Mouse (Mus musculus): ENCODE measurements around the gene Chadl. TPM values are rescaled to one million over a fixed set of nuclear protein-coding genes. Genes with fewer than 3 reads are reported as not detected.
A peak's percentile ranks its signal among the peaks of the same experiment; 100 is the strongest.
"Not testable (repeated sequence)": the region's sequence is repeated elsewhere in the genome, so short reads cannot be mapped to it uniquely, and the experiment has no call there.

Chadl gene
- total RNA-seq, 1 experiment from 2014 or later, result 0.29 TPM

DNA sequence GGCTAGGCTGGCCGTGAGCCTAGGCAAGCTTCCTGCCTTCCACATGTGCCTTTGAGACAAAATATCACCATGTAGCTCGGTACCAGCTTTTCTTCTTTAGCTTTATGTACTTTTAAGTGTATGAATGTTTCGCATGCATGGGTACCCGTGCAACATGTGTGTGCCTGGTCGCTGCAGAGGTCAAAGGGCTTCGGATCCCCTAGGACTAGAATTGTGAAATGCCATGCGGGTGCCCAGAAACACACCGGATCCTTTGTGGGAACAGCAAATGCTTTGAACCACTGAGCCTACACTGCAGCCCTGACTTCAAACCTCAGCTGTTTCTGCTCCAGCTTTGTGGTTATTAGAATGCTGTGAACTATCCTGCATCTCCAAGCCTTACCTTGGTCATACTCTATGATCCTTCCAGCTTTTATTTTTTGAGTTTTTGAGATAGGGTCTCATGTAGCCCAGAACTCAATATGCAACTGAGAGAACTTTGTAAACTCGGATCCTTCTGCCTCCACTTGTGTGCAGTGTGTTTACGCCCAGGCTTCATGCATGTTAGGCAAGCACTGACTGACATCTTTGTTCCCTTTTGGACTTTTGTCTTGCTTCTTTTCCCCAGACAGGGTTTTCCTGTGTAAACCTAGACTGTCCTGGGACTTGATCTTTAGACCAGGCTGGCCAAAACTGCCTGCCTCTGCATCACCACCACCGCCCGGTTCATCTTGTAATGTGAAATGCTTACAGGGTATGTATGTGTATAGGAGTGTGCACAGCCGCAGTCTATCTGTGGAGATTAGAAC lies 5.4 kb upstream of the Chadl start:
- no peak for ATAC-seq (replicated peaks; ENCODE audit: insufficient number of reproducible peaks, low FRiP score, low TSS enrichment, poor library complexity, severe bottlenecking)

DNA sequence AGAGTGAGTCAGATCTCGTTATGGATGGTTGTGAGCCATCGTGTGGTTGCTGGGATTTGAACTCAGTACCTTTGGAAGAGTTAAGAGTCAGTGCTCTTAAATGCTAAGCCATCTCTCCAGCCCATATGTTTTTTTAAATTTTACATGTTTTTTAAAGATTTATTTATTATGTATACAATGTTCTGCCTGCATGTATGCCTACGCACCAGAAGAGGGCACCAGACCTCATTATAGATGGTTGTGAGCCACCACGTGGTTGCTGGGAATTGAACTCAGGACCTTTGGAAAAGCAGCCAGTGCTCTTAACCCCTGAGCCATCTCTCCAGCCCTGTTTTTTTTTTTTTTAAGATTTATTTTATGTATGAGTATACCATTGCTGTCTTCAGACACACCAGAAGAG lies 4.3 kb upstream of the Chadl start:
- ATAC-seq (replicated peaks; ENCODE audit: insufficient number of reproducible peaks, low FRiP score, low TSS enrichment, poor library complexity, severe bottlenecking), result not testable (repeated sequence)

DNA sequence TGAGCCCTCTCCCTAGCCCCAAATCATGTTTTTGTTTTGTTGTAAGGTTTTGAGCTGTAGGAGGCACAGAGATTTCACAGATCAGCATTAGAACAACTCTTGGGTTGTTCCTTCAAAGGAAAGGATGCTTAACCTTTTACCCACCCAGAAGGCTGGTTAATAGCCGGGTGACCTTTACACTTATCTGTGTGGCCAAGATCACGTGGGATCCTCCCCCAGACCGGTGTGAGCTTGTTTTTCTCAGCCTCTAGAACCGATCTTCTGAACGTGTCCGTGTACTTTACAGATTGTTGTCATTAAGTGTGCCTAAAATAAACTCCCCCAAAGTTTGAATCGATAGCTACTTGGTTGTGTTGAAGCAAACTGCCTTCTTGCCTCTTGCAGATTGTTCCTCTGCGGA lies 3.5 kb upstream of the Chadl start:
- ATAC-seq (replicated peaks; ENCODE audit: insufficient number of reproducible peaks, low FRiP score, low TSS enrichment, poor library complexity, severe bottlenecking), result no peak

DNA sequence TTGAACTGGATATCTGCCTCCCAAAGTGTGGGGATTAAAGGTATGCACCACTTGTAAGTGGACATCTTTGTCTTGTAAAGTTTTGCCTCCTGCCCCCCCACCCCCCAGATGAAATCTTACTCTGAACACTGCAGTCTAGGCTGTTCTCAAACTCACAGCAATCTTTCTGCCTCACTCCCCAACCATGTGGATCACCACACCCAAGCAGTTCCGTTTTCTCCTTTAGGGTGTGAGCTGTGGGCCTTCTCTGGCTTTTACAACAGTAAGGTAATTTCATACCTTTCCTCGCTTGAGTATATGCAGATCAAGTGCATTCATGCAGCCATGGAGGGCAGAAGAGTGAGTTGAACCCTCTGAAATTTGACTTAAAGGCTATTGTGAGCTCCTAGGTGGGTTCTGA lies 3.1 kb upstream of the Chadl start:
- ATAC-seq (replicated peaks; ENCODE audit: insufficient number of reproducible peaks, low FRiP score, low TSS enrichment, poor library complexity, severe bottlenecking), result peak; percentile 29; the same call in 1 of the 2 replicates

DNA sequence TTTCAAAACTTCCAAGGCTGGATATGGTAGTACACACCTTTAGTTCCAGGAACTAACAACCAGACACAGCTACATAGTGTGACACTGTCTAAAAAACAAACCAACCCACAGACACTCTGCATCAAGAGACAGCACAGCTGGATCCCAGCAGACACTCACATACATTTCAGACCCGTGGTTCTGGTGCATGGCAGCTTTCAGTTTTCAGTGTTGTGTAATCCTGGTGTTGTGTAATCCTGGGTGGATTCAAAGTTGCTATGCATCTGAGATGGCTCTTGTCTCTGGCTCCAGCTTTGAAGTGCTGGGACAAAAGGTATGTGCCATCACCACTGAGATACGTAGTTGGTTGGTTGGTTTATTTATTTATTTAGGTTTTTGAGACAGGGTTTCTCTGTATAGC lies 1.4 kb upstream of the Chadl start:
- ATAC-seq (replicated peaks; ENCODE audit: insufficient number of reproducible peaks, low FRiP score, low TSS enrichment, poor library complexity, severe bottlenecking), result peak; percentile 53; the same call in 1 of the 2 replicates

DNA sequence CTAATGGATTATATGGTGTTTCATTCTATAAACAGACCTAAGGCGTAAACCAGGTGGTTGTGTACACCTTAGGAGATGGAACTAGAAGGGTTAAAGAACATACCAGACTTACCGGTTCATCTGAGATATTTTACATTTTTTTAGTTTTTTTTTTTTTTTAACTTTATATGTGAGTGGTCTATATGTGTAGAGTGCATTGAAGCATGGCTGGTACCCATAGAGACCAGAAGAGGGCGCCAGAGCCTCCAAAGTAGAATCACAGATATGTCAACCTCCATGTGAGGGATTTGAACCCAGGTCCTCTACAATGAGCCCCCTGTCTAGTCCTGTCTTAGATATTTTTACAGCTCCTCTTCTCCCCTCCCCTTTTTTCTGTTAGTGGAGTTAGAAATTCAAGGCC lies 760 bp upstream of the Chadl start:
- no peak for ATAC-seq (replicated peaks; ENCODE audit: insufficient number of reproducible peaks, low FRiP score, low TSS enrichment, poor library complexity, severe bottlenecking)

DNA sequence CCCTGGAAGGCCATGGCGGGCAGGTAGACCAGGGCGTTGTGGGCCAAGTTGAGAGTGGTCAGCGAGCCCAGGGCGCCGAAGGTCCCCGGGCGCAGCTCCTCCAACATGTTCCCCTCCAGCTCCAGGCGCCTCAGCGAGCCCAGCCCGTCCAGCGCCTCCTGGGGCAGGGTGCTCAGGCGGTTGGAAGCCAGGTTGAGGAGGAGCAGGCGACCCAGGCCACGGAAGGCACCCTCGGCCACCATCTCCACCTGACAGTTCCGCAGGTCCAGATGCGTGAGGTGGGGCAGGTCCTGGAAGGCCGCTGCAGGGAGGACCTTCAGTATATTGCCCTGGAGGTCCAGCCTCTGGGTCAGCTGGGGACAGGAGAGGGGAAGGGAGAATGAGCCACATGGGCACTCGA lies 2.2 kb downstream of the Chadl start:
- no peak for ATAC-seq (replicated peaks; ENCODE audit: insufficient number of reproducible peaks, low FRiP score, low TSS enrichment, poor library complexity, severe bottlenecking)

DNA sequence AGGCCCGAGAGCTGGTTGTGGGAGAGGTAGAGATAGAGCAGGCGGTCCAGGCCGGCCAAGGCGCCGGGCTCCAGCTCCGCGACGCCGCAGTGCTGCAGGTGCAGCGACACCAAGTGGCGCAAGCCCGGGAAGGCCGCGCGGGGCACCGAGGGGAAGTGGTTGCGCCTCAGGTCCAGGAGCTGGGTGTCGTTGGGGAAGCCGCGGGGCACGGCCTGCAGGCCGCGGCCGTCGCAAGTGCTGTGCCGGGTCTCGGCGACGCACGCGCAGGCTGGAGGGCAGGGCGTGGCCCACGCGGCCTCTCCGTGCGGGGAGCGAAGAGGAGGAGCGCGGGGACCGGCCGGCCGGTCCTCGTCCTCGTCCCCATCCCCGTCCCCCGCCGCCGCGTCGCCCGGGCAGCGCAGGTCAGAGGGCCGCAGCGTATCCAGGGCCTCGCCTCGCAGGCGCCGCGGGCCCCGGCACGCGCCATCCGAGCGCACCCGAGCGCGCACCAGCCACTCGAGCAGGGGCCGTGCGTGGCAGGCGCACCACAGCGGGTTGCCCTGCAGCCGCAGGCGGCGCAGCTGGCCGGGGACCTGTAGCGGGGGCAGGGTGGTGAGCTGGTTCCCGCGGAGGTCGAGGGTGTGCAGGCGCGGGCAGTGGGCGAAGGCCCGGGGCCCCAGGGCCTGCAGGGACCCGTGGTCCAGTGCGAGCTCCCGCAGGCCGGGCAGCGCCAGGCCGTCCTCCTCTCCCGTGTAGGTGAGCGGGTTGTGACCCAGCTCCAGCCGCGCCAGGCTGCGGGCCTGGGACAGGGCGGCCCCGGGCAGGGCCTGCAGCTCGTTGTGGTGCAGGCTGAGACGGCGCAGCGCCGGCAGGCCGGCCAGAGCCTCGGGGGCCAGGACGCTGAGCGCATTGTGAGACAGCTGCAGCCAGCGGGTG lies 2.9 kb downstream of the Chadl start:
- peak; percentile 72 for ATAC-seq (replicated peaks; ENCODE audit: insufficient number of reproducible peaks, low FRiP score, low TSS enrichment, poor library complexity, severe bottlenecking)

DNA sequence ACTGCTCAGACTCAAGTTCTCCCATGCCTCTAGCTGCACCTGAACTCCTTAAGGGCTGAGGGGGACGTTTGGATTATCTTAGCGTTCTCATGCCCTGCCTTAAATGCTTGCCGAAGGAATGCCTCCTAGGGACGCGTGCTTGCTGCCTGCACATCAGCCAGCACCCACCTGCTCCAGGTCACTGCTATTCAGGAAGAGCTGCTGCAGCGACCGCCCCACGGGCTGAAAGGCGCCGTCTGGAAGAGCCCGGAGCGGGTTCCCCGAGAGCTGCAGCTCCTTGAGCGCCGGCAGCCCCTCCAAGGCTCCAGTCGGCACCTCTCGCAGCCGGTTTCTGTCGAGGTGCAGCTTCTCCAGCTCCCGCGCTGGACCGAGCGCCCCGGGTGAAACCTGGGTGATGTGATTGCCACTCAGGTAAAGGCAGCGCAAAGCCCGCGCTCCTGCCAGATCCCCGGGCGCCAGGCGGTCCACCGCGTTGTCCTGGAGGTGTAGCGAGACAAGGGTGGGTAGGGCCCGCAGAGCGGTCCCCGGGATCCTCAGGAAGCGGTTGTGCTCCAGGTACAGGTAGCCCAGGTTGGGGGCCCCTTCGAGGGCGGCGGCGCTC lies 3.6 kb downstream of the Chadl start:
- no peak for ATAC-seq (replicated peaks; ENCODE audit: insufficient number of reproducible peaks, low FRiP score, low TSS enrichment, poor library complexity, severe bottlenecking)

DNA sequence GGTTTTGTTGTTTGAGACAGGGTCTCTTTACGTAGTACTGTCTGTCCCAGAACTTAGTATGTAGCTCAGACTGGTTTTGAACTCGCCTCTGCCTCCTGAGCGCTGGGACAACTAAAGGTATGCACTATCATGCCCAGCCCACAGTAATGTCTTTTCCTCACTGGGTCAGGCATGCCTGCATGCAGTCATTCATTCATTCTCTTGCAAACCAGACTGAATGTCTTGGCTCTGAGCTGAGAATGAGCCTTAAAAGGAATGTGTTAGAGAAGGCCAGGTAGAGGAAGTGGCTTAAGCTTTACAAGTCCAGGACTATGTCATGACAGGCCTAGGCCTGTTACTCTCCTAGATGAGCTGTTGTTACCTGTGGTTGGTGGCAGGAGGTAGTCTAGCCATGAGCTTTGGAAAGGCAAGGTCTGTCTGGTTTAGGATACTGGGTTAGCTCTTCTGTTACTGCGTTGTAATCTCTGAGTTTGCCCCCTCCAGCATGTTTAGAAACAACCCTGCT lies 16.7 kb downstream of the Chadl start:
- no peak for ATAC-seq (replicated peaks; ENCODE audit: insufficient number of reproducible peaks, low FRiP score, low TSS enrichment, poor library complexity, severe bottlenecking)

DNA sequence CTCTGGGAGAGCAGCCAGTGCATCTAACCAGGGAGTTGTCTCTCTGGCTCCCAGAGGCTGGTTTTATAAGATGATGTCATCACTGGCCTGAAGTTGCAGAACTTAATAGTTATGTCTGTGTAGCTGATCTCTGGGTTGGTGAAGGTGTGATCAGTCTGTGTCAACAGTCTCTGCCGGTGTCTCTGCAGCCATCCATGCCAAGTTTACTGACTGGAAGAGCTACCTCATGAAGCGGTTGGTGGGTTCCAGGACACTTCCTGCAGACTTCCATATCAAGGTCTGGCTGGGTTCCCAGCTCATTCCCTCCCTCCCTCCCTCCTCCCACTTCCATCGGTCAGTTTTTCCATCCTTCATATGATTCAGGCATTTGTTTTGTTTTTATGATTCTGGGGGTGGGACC lies 20.4 kb downstream of the Chadl start:
- ATAC-seq (replicated peaks; ENCODE audit: insufficient number of reproducible peaks, low FRiP score, low TSS enrichment, poor library complexity, severe bottlenecking), result no peak

DNA sequence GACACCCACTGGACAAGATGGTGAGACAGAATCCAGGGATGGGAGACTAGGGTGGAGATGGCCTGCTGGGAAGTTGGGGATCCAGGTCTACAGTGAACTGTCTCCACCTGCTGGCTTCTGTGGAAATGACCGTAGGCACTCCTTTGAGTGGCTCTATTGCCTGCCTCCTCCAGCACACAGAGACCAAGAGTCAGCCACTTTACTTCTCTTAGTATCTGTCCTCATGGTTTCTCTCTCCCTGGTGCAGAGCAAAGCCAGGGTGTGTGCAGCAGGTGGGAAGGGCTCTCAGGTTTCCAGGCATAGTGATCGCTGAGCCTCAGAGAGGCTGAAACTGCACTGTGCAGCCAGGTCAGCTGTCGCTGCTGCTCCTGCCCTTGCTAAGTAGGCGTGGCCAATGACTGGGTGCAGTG lies 26.9 kb downstream of the Chadl start:
- ATAC-seq (replicated peaks; ENCODE audit: insufficient number of reproducible peaks, low FRiP score, low TSS enrichment, poor library complexity, severe bottlenecking), result peak; percentile 52; the same call in 1 of the 2 replicates

DNA sequence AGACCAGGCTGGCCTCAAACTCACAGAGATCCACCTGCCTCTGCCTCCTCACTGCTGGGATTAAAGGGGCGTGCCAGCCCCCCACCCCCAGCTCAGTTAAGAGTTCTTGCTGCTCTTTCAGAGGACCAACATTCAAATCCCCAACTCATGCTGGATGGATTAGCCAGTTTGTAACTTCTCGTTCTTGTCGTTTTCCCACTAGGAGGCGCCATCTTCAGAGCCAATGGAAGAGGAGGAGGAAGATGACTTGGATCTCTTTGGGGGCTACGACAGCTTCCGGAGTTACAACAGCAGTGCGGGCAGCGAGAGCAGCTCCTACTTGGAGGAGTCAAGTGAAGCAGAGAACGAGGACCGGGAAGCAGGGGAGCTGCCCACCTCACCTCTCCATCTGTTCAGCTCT lies 30.1 kb downstream of the Chadl start:
- no peak for ATAC-seq (replicated peaks; ENCODE audit: insufficient number of reproducible peaks, low FRiP score, low TSS enrichment, poor library complexity, severe bottlenecking)

DNA sequence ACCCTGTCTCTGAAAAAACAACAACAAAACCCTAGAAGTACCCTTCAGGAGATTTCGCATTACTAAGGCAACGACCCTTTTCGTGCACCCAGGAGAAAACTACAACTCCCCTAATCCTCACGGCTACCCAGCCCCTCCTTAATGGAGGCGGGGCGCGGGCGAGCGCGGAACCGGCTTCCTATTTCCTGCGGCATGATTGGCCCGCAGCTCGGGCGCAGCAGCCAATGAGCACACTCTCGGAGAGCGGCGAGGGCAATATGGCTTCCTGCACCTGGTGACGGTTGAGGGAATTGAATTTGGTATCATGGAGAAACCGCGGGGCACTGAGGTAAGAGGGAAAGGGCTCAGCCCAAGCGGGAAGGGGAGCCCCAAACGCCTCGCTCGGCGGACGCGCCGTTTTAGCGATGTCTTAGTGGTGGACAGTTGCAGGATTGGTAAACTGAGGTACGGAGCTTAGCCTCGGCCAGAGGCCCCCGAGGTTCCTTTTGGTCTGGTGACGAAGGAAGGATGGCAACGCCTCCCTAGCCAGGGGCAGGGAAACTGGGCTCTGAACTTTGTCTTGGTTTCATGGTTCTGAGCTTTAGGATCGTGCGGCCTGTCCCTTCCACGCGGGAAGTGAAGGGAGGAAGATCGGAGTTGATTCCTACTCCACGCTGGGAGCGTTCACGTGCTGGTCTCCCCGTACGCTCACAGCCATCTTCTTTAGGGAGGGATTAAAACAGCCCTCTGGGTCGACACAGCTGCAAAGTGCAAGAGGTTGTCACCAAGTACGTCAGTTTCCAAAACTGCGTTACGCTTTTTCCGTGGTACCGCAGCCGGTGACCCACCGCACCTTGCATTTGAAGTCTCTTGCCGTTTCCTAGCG lies 33.2 kb downstream of the Chadl start, which contains the start of gene L3mbtl2:
L3mbtl2 (plus strand) TSS at position 193 of the 865 bp plus-strand sequence.
- ATAC-seq (replicated peaks; ENCODE audit: insufficient number of reproducible peaks, low FRiP score, low TSS enrichment, poor library complexity, severe bottlenecking), result peak; percentile 98

DNA sequence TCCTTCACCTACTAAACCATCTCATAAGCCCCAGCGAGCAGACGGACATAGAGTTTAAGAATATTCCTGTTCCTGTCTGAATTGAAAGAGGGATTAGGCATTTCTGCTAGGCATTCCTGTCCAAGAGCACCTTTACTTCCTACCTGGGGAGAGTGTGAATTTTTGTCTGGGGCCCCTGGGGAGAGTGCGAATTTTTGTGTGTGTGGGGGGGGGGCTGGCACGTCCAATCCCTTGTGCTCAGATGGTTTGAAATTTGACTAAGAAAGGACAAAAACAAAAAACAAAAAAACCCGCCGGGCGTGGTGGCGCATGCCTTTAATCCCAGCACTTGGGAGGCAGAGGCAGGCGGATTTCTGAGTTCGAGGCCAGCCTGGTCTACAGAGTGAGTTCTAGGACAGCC lies 33.8 kb downstream of the Chadl start:
- ATAC-seq (replicated peaks; ENCODE audit: insufficient number of reproducible peaks, low FRiP score, low TSS enrichment, poor library complexity, severe bottlenecking), result no peak

DNA sequence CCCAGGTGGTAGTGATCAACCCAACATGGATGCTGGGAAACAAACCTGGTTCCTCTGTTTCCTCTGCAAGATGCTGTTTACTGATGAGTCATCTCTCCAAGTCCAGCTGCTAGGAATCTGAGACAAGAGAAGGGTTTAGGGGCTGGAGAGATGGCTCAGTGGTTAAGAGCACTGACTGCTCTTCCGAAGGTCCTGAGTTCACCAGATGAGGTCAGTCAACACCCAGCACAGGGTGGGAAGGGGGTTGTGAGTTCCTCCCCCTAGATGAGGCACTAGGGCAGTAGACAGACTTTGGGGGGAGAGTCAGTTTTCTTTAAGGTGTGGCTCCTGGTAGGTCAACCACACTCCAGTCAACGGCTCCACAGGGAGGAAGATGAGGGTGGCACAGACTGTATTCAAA lies 35.4 kb downstream of the Chadl start:
- ATAC-seq (replicated peaks; ENCODE audit: insufficient number of reproducible peaks, low FRiP score, low TSS enrichment, poor library complexity, severe bottlenecking), result no peak

DNA sequence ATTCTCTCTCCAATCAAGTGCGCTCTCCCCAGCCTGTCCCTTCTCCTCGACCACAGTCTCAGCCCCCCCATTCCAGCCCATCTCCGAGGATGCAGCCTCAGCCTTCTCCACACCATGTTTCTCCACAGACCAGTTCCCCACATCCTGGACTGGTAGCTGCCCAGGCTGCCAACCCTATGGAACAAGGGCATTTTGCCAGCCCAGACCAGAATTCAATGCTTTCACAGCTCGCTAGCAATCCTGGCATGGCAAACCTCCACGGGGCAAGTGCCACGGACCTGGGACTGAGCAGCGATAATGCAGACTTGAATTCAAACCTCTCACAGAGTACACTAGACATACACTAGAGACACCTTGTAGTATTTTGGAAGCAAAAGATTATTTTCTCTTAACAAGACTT lies 46.5 kb downstream of the Chadl start:
- no peak for ATAC-seq (replicated peaks; ENCODE audit: insufficient number of reproducible peaks, low FRiP score, low TSS enrichment, poor library complexity, severe bottlenecking)

All from monocyte, adult 5-6 weeks (primary cell).